Mouse (Mus musculus) neural tube, embryonic 10.5 days (tissue): ENCODE measurements around the gene Dnal4.
A peak's percentile ranks its signal among the peaks of the same experiment; 100 is the strongest.

Experiments
- DNase-seq: peaks from one replicate; pipeline ENCODE4 v3.0.0-alpha.2; 2017; ENCODE audit warnings: low spot score; ENCODE audit errors: extremely low spot score

The Dnal4 gene

GRCm38 (mm10) chr15:79763601-79764246 is 13.9 kb downstream of the Dnal4 start:
- no peak for DNase-seq

DNA sequence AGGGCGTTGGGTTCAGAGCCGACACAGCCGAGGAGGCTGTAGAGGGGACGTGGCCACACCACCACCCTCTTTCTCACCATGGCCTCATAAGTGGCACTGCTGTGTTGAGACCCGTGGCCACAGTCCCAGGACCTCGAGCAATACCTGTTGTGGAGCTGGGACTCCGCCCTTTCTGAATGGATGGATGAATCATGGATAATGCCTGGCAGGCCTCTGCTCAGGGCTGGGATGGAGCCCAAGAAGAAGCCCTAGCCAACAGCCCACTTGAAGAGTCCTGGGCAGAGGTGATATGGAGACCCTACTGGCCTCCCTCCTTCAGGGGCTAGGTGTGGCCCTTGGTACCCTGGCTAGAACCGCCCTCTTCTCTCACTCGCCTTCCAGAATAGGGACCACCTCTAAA is 14.6 kb downstream of the Dnal4 start:
- DNase-seq: no peak

- no peak for DNase-seq
Observed at GRCm38 (mm10) chr15:79760956-79761355, 16.7 kb downstream of the Dnal4 start.

DNA sequence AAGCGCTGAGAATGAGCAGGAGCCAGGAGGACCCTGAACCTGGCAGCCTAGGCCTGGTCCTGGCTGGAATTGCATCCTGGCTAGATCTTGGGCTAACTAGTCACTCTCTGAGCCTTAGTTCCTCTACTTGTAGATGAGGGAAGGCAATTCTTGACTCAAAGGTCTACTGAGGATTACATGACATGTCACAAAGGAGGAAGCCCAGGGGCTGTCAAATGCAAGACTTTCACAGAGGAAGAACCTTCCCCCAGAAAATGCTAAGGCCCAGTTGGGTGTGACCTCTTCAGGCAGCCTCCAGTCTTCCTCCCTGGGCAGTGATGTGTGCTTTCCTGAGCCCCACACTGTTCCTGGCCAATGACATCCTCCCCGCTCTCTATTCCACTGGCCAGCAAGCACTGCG is 20.5 kb downstream of the Dnal4 start:
- DNase-seq: no peak

DNA sequence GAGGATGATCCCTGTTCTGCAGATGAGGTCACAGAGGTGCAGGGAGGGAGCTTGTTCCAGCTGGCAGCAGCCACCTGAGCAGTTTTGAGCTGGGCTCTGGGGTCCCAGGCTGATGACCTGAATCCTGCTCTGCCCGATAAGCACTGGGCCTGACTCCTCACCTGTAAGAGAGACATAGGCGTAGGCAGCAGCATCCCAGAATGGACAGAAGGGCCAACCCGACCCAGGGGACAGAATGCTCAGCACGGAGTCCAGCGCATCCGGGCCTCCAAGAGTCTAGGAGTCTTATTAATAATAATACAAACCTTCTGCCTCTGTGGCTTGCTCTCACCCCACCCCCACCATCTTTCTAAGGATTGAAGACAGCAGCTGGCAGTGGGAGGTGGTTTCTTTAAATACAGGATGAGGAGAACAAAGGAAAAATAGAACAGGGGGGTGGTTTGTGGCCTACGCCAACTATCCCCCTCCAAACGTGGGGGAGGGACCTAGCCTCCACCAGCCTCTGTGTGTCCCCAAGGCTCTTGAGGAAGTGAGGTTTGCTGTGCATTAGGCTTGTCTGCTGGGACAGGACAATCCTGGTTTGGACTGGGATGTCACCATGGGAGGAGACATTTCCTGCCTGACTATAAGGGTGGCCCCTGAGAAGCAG is 21.5 kb downstream of the Dnal4 start:
- no peak for DNase-seq

- DNase-seq: no peak
Observed at GRCm38 (mm10) chr15:79755176-79755575, 22.5 kb downstream of the Dnal4 start.

- no peak for DNase-seq
Observed at GRCm38 (mm10) chr15:79753873-79754272, 23.8 kb downstream of the Dnal4 start.

- DNase-seq: no peak
Observed at GRCm38 (mm10) chr15:79753420-79753752, 24.3 kb downstream of the Dnal4 start.

- DNase-seq: peak; percentile 84
Observed at GRCm38 (mm10) chr15:79752742-79753419, 24.8 kb downstream of the Dnal4 start.

- DNase-seq: no peak
Observed at GRCm38 (mm10) chr15:79751772-79752171, 25.9 kb downstream of the Dnal4 start.

DNA sequence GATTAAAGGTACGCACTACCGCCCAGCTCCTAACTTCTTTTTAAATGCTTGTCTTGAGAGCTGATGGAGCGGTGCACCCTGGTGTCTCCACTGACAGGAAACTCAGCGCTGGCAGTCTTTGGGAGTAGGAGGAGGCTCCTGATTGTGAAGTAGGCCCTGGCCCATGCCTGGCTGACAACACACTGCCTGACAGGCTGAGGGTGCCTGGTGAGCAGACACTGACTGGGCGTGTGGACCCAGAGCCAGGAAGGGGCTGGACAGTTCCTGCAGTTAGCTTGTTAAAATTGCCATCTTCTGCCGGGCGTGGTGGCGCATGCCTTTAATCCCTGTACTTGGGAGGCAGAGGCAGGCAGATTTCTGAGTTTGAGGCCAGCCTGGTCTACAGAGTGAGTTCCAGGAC is 27.4 kb downstream of the Dnal4 start:
- no peak for DNase-seq

DNA sequence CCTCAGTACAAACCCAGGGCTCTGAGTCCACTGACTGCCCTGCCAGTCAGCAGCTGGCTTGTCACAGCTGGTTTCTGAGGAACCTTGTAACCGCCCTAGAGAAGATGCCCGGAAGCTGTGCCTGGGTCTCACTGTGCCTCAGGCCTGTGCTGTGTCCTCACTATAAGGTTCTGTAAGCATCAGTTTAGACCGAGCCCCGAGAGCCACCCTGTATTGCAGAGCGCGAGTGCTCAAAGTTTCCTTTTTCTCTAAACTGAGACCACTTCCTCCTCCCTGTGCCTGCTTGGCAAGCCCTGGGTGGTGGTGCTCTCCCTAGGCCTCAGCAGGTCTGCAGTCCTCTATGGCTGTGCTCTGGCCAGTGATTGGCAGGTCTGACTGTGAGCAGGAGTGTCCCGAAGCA is 28.5 kb downstream of the Dnal4 start:
- no peak for DNase-seq

GRCm38 (mm10) chr15:79747998-79748397 is 29.7 kb downstream of the Dnal4 start:
- peak; percentile 23 for DNase-seq

- no peak for DNase-seq
Observed at GRCm38 (mm10) chr15:79745883-79746282, 31.8 kb downstream of the Dnal4 start.

DNA sequence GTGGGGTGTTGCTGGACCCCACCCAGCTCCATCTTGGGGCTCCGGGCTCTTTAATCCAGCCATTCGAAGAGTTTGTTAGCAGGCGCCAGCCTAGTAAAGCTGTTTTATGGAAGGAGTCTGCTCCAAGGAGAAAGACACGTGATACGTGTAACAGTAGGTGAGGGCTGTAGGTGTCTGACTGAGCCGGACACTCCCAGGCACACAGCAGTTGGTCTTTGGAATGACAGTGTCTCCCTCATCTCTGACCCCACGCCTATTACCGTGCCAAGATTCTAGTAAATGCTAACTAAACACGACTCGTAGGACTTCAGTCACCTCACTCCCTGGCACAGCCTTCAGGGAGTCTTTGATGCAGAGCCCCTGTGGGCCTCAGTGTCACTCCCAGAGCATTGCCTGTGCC is 32.3 kb downstream of the Dnal4 start:
- no peak for DNase-seq

- DNase-seq: no peak
Observed at GRCm38 (mm10) chr15:79744742-79745141, 32.9 kb downstream of the Dnal4 start.

DNA sequence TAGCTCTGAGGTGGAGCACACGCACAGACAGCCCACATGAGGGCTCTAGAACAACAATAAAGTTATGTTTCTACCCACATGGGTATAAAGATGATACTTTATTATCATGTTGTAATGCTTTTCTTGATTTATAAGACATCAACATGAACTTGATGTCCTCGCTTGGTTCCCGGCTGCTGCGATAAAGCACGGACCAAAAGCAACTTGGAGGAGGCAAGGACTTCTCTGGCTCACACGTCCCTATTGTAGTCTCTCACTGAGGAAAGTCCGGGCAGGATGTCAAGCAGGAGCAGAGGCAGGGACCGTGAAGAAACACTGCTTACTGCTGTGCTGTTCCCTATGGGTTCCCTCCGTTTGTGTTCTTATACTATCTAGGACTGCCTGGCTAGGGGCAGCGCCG is 33.6 kb downstream of the Dnal4 start:
- no peak for DNase-seq

DNA sequence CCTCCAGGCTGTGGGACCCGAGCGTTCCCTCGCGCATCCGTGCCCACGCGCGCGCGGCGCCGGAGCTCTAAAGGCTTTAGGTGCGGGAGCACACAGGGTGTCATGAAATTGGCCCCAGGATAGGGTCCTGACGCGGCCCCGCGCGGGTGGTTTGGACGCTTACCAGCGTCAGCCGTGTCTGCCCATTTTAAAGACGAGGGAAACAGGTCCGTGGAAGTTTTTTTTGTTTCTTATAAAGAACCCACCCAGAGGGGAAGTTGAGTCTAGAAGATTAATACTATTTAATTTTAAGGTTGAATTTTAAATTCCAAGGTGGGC is 35.0 kb downstream of the Dnal4 start:
- DNase-seq: no peak

GRCm38 (mm10) chr15:79741921-79742705 is 35.5 kb downstream of the Dnal4 start, which contains the start of gene Sun2:
Gene Sun2 (minus strand): TSS chr15:79742536.
- peak; percentile 92 for DNase-seq

DNA sequence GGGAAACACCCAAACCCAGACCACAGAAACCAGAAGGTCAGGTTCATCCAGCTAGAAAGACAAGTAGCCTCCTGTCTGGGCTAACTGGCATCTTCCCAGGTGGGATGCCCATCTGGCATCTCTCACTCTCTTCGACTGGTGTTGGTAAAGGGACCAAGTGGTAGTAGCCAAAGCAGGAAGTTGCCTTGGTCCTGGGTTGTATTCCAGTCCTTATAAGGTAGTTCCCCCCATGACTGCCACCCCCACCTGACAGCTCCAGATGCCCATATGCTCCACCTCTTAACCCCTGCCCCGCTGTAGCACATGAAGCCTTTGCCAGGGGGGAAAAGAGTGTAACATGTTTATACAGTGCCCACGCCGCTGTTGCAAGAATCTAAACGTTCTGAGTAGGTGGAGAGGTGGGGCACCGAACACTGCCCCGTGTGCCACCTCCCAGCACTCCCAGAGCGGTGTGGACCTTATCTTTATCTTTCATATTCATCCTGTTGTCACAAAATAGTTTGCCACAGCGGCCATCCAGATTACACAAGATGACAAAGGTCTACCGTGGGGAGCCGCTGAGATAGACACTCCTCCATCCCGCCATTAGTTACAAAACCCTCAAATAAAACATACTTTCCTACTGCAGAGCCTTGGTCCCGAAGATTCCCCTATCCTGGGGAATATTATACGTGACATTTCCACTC is 36.3 kb downstream of the Dnal4 start:
- DNase-seq: no peak

- no peak for DNase-seq
Observed at GRCm38 (mm10) chr15:79740739-79741138, 36.9 kb downstream of the Dnal4 start.

GRCm38 (mm10) chr15:79734311-79734710 is 43.3 kb downstream of the Dnal4 start:
- DNase-seq: no peak
